Mouse (Mus musculus): ENCODE measurements around the gene Hbq1b.

DNA sequence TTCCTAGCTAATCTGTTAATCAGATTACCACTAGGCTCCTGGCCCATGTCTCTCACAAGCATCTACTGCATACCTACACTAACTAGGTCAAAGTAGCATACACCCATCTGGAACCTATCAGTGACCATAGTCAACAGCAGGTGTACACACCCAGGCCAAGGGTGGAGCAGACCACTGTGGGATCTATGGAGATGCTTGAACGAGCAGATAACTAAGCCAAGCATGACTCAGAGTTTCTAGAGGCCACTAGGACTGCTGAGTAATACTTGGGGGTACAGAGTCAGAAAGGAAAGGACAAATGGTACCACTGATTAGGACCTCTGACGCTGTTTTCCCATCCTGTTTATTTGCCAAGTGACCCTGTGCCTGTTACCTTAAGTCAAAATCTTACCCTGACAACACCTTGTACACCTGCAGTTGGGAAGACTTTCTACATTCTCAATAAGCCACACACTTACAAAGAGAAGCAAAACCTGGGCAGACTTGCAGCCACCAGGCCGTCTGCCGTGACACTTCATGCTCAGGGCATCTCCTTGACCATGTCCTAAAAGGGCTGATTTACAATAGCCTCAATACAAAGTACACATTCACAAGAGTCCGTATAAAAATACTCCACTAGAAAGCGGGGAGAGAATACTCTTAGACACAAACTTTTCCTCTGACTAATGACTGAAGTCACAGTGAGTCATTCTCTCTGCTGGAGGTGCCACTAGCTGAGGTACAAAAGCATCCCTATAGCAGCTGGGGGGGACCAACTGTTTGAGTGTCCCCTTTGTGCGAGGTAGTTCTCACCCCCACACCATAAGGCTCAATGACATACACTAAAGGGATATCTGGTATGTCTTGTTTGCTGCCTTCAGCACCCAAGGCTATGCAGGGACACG, 35.6 kb upstream of the Hbq1b start:
- TF ChIP-seq CTCF (IDR thresholded peaks at IDR 0.05; ENCODE audit: insufficient read depth, low read depth, low read length) (no peak), POLR2A (IDR thresholded peaks at IDR 0.05; ENCODE audit: insufficient read depth, low read depth, low read length) (no peak)

All from olfactory bulb, adult 2 months (tissue).